Mouse (Mus musculus): ENCODE results near the gene Htr6. TPM values are rescaled to one million over a fixed set of nuclear protein-coding genes. Genes with fewer than 3 reads are reported as not detected.

Gene Htr6
- polyA plus RNA-seq, 1 experiment: not detected

DNA sequence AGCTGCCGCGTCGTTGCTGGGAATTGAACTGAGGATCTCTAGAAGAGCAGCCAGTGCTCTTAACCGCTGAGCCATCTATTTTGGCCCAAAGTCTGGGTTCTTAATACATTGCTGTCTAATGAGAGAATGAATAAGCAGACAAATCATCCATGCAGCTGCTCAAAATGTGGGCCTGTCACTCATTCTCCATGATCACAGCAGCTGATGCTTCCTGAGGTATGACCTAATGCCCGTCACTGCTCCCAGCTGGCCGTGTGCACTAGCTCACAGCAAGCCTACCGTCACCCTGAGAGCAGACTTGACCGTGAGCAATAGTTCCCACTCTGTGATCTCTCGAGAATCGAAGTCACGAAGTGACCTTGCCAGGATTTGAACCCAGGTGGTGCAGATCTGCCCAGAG is 4.1 kb upstream of the Htr6 start:
- Histone ChIP-seq H3K27me3 (replicated peaks; ENCODE audit: control insufficient read depth, insufficient read depth, low read length) (peaks cover 5% of the 10 kb centered on the region; the same call in 1 of the 2 replicates), H3K36me3 (ENCODE audit: control insufficient read depth, insufficient read depth, low read length) (no peaks in the 10 kb centered on the region), H3K27ac (ENCODE audit: insufficient read depth, low read depth, low read length) (no peak overlapping the region), H3K4me1 (ENCODE audit: control insufficient read depth, insufficient read depth, low read length) (no peaks in the 10 kb centered on the region), H3K4me3 (ENCODE audit: insufficient read depth, low read depth, low read length) (no peak overlapping the region)
- TF ChIP-seq CTCF (conservative IDR thresholded peaks at IDR 0.05; ENCODE audit: insufficient read depth, insufficient read length, low read depth, low read length): no peak
- no peak for TF ChIP-seq POLR2A (IDR thresholded peaks at IDR 0.05; ENCODE audit: low read depth, low read length)
- 88% methylated on average over 11 of the region's 11 CpGs for whole genome bisulfite sequencing
- no peak for DNase-seq

DNA sequence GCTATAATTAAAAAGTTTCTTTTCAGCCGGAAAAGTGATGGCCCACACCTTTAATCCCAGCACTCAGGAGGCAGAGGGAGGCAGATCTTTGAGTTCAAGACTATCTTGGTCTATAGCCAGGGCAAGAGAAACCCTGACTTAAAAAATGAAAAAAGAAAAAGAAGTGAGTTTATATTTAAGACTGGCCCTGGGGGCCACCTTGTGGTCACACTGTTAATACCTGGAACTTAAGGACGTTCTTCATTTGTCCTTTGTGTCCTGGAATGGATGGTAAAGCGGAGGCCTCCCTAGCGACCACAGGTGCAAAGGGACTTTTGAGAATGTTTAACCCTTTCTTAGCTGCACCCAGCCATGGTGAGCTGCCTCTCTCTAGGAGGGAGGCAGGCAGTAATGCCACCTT is 3.4 kb upstream of the Htr6 start:
- WGBS: 10% methylated on average over 4 of the region's 4 CpGs
- peaks cover 9% of the 10 kb centered on the region; the same call in 1 of the 2 replicates for H3K27me3 ChIP-seq (replicated peaks; ENCODE audit: control insufficient read depth, insufficient read depth, low read length)
- no peak overlapping the region for H3K27ac ChIP-seq (ENCODE audit: insufficient read depth, low read depth, low read length)
- peak; percentile 33 for DNase-seq
- H3K4me3 ChIP-seq (ENCODE audit: insufficient read depth, low read depth, low read length): no peak overlapping the region
- TF ChIP-seq POLR2A (IDR thresholded peaks at IDR 0.05; ENCODE audit: low read depth, low read length) (no peak), CTCF (conservative IDR thresholded peaks at IDR 0.05; ENCODE audit: insufficient read depth, insufficient read length, low read depth, low read length) (no peak)
- H3K36me3 ChIP-seq (ENCODE audit: control insufficient read depth, insufficient read depth, low read length): no peaks in the 10 kb centered on the region
- H3K4me1 ChIP-seq (ENCODE audit: control insufficient read depth, insufficient read depth, low read length): no peaks in the 10 kb centered on the region

DNA sequence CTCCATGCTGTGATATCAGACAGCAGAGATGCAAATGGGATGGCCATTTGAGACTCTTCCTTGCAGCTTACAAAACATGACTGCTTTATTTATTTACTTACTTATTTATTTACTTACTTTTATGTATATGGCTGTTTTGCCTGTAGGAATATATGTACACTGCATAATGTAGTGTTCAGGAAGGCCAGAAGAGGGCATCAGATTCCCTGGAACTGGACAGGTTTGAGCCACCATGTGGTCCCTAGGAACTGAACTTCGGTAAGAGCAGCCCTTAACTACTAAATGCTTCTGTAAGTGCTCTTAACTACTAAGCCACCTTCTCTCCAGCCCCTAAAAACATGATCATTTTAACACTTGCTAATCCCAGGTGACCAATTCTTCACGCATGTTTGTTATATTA is 2.9 kb upstream of the Htr6 start:
- Histone ChIP-seq H3K4me3 (ENCODE audit: insufficient read depth, low read depth, low read length) (no peak overlapping the region), H3K4me1 (ENCODE audit: control insufficient read depth, insufficient read depth, low read length) (no peaks in the 10 kb centered on the region), H3K36me3 (ENCODE audit: control insufficient read depth, insufficient read depth, low read length) (no peaks in the 10 kb centered on the region), H3K27ac (ENCODE audit: insufficient read depth, low read depth, low read length) (no peak overlapping the region), H3K27me3 (replicated peaks; ENCODE audit: control insufficient read depth, insufficient read depth, low read length) (peaks cover 9% of the 10 kb centered on the region; the same call in 1 of the 2 replicates)
- peak; percentile 56 for TF ChIP-seq CTCF (conservative IDR thresholded peaks at IDR 0.05; ENCODE audit: insufficient read depth, insufficient read length, low read depth, low read length)
- TF ChIP-seq POLR2A (IDR thresholded peaks at IDR 0.05; ENCODE audit: low read depth, low read length): no peak
- peak; percentile 63 for DNase-seq
- 25% methylated on average over 2 of the region's 2 CpGs for WGBS

- Histone ChIP-seq H3K36me3 (ENCODE audit: control insufficient read depth, insufficient read depth, low read length) (no peaks in the 10 kb centered on the region), H3K27me3 (replicated peaks; ENCODE audit: control insufficient read depth, insufficient read depth, low read length) (peaks cover 9% of the 10 kb centered on the region; the same call in 1 of the 2 replicates), H3K4me1 (ENCODE audit: control insufficient read depth, insufficient read depth, low read length) (no peaks in the 10 kb centered on the region), H3K27ac (ENCODE audit: insufficient read depth, low read depth, low read length) (no peak overlapping the region), H3K4me3 (ENCODE audit: insufficient read depth, low read depth, low read length) (no peak overlapping the region)
- WGBS: 23% methylated on average over 5 of the region's 5 CpGs
- DNase-seq: peak; percentile 38
- TF ChIP-seq CTCF (conservative IDR thresholded peaks at IDR 0.05; ENCODE audit: insufficient read depth, insufficient read length, low read depth, low read length) (peak; percentile 54), POLR2A (IDR thresholded peaks at IDR 0.05; ENCODE audit: low read depth, low read length) (no peak)
These were observed 545 bp upstream of the Htr6 start for GRCm38 (mm10) chr4:139075915-139076314.

DNA sequence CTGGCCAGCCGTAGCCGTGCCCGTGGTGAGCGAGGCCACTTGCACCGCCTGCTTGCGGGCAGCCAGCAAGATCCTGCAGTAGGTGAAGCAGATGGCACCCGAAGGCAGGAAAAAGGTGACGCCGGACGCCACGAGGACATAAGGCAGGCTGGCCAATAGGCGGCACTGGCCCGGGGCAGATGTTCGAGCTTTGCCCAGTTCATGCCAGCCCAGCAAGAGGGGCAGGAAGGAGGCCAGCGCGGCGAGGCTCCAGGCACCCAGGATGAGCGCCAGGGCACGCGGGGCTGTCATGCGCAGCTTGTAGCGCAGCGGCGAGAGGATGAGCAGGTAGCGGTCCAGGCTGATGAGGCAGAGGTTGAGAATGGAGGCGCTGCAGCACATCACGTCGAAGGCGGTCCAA is 1.3 kb downstream of the Htr6 start:
- 25% methylated on average over 29 of the region's 29 CpGs for WGBS
- H3K27me3 ChIP-seq (replicated peaks; ENCODE audit: control insufficient read depth, insufficient read depth, low read length): peaks cover 9% of the 10 kb centered on the region; the same call in 1 of the 2 replicates
- TF ChIP-seq CTCF (conservative IDR thresholded peaks at IDR 0.05; ENCODE audit: insufficient read depth, insufficient read length, low read depth, low read length) (no peak), POLR2A (IDR thresholded peaks at IDR 0.05; ENCODE audit: low read depth, low read length) (no peak)
- H3K27ac ChIP-seq (ENCODE audit: insufficient read depth, low read depth, low read length): no peak overlapping the region
- no peaks in the 10 kb centered on the region for H3K4me1 ChIP-seq (ENCODE audit: control insufficient read depth, insufficient read depth, low read length)
- DNase-seq: no peak
- no peak overlapping the region for H3K4me3 ChIP-seq (ENCODE audit: insufficient read depth, low read depth, low read length)
- H3K36me3 ChIP-seq (ENCODE audit: control insufficient read depth, insufficient read depth, low read length): no peaks in the 10 kb centered on the region

DNA sequence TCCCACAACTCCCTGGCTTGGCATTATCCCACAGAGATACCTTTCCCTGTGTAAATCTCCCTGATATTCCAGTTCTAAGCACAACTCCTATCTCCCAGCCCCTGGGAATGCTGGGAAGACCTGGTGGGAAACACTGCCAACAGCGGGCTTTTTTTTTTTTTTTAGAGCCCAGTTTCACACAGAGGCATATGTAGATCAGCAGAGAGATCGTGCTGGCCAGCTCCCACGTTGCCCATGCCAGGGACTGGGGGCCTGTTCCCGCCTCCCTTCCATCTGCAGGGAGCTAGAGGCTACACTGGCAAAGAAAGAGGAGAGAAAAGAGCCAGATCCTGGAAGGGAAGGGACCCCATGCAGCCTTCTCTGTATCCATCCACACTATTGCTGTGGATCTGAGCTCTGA is 7.1 kb downstream of the Htr6 start:
- H3K27ac ChIP-seq (ENCODE audit: insufficient read depth, low read depth, low read length): no peak overlapping the region
- no peak for DNase-seq
- H3K27me3 ChIP-seq (replicated peaks; ENCODE audit: control insufficient read depth, insufficient read depth, low read length): no peaks in the 10 kb centered on the region
- 40% methylated on average over 4 of the region's 4 CpGs for WGBS
- TF ChIP-seq CTCF (conservative IDR thresholded peaks at IDR 0.05; ENCODE audit: insufficient read depth, insufficient read length, low read depth, low read length): no peak
- H3K36me3 ChIP-seq (ENCODE audit: control insufficient read depth, insufficient read depth, low read length): no peaks in the 10 kb centered on the region
- no peak overlapping the region for H3K4me3 ChIP-seq (ENCODE audit: insufficient read depth, low read depth, low read length)
- H3K4me1 ChIP-seq (ENCODE audit: control insufficient read depth, insufficient read depth, low read length): no peaks in the 10 kb centered on the region

GRCm38 (mm10) chr4:139064831-139065230 is 10.5 kb downstream of the Htr6 start:
- 93% methylated on average over 5 of the region's 5 CpGs for WGBS
- no peak for DNase-seq
- Histone ChIP-seq H3K4me1 (ENCODE audit: control insufficient read depth, insufficient read depth, low read length) (no peaks in the 10 kb centered on the region), H3K27me3 (replicated peaks; ENCODE audit: control insufficient read depth, insufficient read depth, low read length) (no peaks in the 10 kb centered on the region), H3K4me3 (ENCODE audit: insufficient read depth, low read depth, low read length) (no peak overlapping the region), H3K36me3 (ENCODE audit: control insufficient read depth, insufficient read depth, low read length) (no peaks in the 10 kb centered on the region), H3K27ac (ENCODE audit: insufficient read depth, low read depth, low read length) (no peak overlapping the region)
- no peak for TF ChIP-seq CTCF (conservative IDR thresholded peaks at IDR 0.05; ENCODE audit: insufficient read depth, insufficient read length, low read depth, low read length)
- no peak for TF ChIP-seq POLR2A (IDR thresholded peaks at IDR 0.05; ENCODE audit: low read depth, low read length)

DNA sequence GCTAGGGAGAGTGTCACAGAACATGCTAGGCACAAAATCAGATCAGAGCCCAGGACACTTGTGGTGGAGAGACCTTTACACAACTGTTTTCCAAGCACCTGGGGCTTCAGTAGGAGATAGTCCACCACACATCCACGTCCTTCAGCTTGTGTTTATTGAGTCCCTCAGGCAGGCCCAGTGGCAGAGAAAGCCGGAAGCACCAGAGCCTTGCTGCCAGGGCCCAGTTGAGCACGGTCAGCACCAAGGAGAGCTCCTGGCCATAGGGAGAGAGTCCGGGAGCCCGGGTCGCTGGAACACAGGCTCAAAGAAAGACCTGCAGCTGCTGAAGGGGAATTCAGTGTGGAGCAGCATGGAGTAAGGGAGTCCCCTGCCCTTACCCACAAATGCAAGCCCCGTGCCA is 15.8 kb downstream of the Htr6 start:
- Histone ChIP-seq H3K36me3 (ENCODE audit: control insufficient read depth, insufficient read depth, low read length) (no peaks in the 10 kb centered on the region), H3K27me3 (replicated peaks; ENCODE audit: control insufficient read depth, insufficient read depth, low read length) (no peaks in the 10 kb centered on the region), H3K27ac (ENCODE audit: insufficient read depth, low read depth, low read length) (no peak overlapping the region), H3K4me1 (ENCODE audit: control insufficient read depth, insufficient read depth, low read length) (no peaks in the 10 kb centered on the region), H3K4me3 (ENCODE audit: insufficient read depth, low read depth, low read length) (no peak overlapping the region)
- no peak for TF ChIP-seq POLR2A (IDR thresholded peaks at IDR 0.05; ENCODE audit: low read depth, low read length)
- no peak for TF ChIP-seq CTCF (conservative IDR thresholded peaks at IDR 0.05; ENCODE audit: insufficient read depth, insufficient read length, low read depth, low read length)
- 13% methylated on average over 7 of the region's 7 CpGs for WGBS
- peak; percentile 35 for DNase-seq

Measured in kidney, adult 2 months (tissue).